Mouse (Mus musculus): ENCODE data around the gene Cep97. TPM values are rescaled to one million over a fixed set of nuclear protein-coding genes. Genes with fewer than 3 reads are reported as not detected.
A peak's percentile ranks its signal among the peaks of the same experiment; 100 is the strongest.

Cep97 gene
- polyA plus RNA-seq, 1 experiment from 2014 or later = 5.8 TPM

- Histone ChIP-seq H3K9me3 (ENCODE audit: control insufficient read depth, low read length) (no peaks in the 10 kb centered on the region), H3K4me2 (ENCODE audit: low read depth, low read length) (no peak overlapping the region), H3K4me1 (ENCODE audit: control insufficient read depth, insufficient read depth, low read length) (no peaks in the 10 kb centered on the region), H3K9ac (ENCODE audit: low read depth, low read length) (no peak overlapping the region), H3K36me3 (ENCODE audit: control insufficient read depth, insufficient read depth, low read length) (0 out of 2 replicates have a peak, but pooled peaks cover 6% of the 10 kb centered on the region), H3K27me3 (replicated peaks; ENCODE audit: control insufficient read depth, insufficient read depth, low read length) (no peaks in the 10 kb centered on the region), H3K4me3 (ENCODE audit: low read length) (no peak overlapping the region), H3K27ac (ENCODE audit: low read length) (no peak overlapping the region)
- WGBS = 97% methylated on average over 7 of the region's 7 CpGs
- ATAC-seq = no peak
Measured at GRCm38 (mm10) chr16:55914716-55915115, 19.9 kb downstream of the Cep97 start.

GRCm38 (mm10) chr16:55910208-55910793 is 24.4 kb downstream of the Cep97 start:
- Histone ChIP-seq H3K4me1 (ENCODE audit: control insufficient read depth, insufficient read depth, low read length) (no peaks in the 10 kb centered on the region), H3K27ac (ENCODE audit: low read length) (no peak overlapping the region), H3K9ac (ENCODE audit: low read depth, low read length) (no peak overlapping the region), H3K4me3 (ENCODE audit: low read length) (no peak overlapping the region), H3K9me3 (ENCODE audit: control insufficient read depth, low read length) (no peaks in the 10 kb centered on the region), H3K4me2 (ENCODE audit: low read depth, low read length) (no peak overlapping the region), H3K36me3 (ENCODE audit: control insufficient read depth, insufficient read depth, low read length) (peaks cover 10% of the 10 kb centered on the region; the same call in 1 of the 2 replicates), H3K27me3 (replicated peaks; ENCODE audit: control insufficient read depth, insufficient read depth, low read length) (no peaks in the 10 kb centered on the region)
- WGBS = 88% methylated on average over 10 of the region's 10 CpGs
- ATAC-seq = no peak

- Histone ChIP-seq H3K4me3 (ENCODE audit: low read length) (no peak overlapping the region), H3K9me3 (ENCODE audit: control insufficient read depth, low read length) (no peaks in the 10 kb centered on the region), H3K4me1 (ENCODE audit: control insufficient read depth, insufficient read depth, low read length) (no peaks in the 10 kb centered on the region), H3K36me3 (ENCODE audit: control insufficient read depth, insufficient read depth, low read length) (peaks cover 4% of the 10 kb centered on the region; the same call in 1 of the 2 replicates), H3K27ac (ENCODE audit: low read length) (no peak overlapping the region), H3K9ac (ENCODE audit: low read depth, low read length) (no peak overlapping the region), H3K4me2 (ENCODE audit: low read depth, low read length) (no peak overlapping the region), H3K27me3 (replicated peaks; ENCODE audit: control insufficient read depth, insufficient read depth, low read length) (no peaks in the 10 kb centered on the region)
- 86% methylated on average over 5 of the region's 5 CpGs for whole genome bisulfite sequencing
- ATAC-seq = no peak
Measured at GRCm38 (mm10) chr16:55906928-55907679, 27.6 kb downstream of the Cep97 start.

- no peak for ATAC-seq
- Histone ChIP-seq H3K4me2 (ENCODE audit: low read depth, low read length) (no peak overlapping the region), H3K4me1 (ENCODE audit: control insufficient read depth, insufficient read depth, low read length) (no peaks in the 10 kb centered on the region), H3K4me3 (ENCODE audit: low read length) (no peak overlapping the region), H3K36me3 (ENCODE audit: control insufficient read depth, insufficient read depth, low read length) (peaks cover 4% of the 10 kb centered on the region; the same call in 1 of the 2 replicates), H3K9ac (ENCODE audit: low read depth, low read length) (no peak overlapping the region), H3K27ac (ENCODE audit: low read length) (no peak overlapping the region), H3K9me3 (ENCODE audit: control insufficient read depth, low read length) (no peaks in the 10 kb centered on the region), H3K27me3 (replicated peaks; ENCODE audit: control insufficient read depth, insufficient read depth, low read length) (no peaks in the 10 kb centered on the region)
- 73% methylated on average over 25 of the region's 25 CpGs for WGBS
Measured at GRCm38 (mm10) chr16:55905370-55905769, 29.3 kb downstream of the Cep97 start.

- peak; percentile 58; the same call in 1 of the 2 replicates for ATAC-seq
- H3K9me3 ChIP-seq (ENCODE audit: control insufficient read depth, low read length) = no peaks in the 10 kb centered on the region
- WGBS = 83% methylated on average over 14 of the region's 14 CpGs
Measured at GRCm38 (mm10) chr16:55901839-55902756, 32.6 kb downstream of the Cep97 start.

GRCm38 (mm10) chr16:55898385-55899002 is 36.2 kb downstream of the Cep97 start:
- Histone ChIP-seq H3K27ac (ENCODE audit: low read length) (no peak overlapping the region), H3K4me3 (ENCODE audit: low read length) (no peak overlapping the region), H3K9me3 (ENCODE audit: control insufficient read depth, low read length) (no peaks in the 10 kb centered on the region), H3K27me3 (replicated peaks; ENCODE audit: control insufficient read depth, insufficient read depth, low read length) (no peaks in the 10 kb centered on the region), H3K9ac (ENCODE audit: low read depth, low read length) (no peak overlapping the region), H3K4me1 (ENCODE audit: control insufficient read depth, insufficient read depth, low read length) (peaks cover 12% of the 10 kb centered on the region), H3K36me3 (ENCODE audit: control insufficient read depth, insufficient read depth, low read length) (no peaks in the 10 kb centered on the region), H3K4me2 (ENCODE audit: low read depth, low read length) (no peak overlapping the region)
- 65% methylated on average over 9 of the region's 9 CpGs for WGBS
- ATAC-seq = no peak

More at GRCm38 (mm10) chr16:55901839-55902756, 32.6 kb downstream of the Cep97 start:
- Histone ChIP-seq H3K4me1 (ENCODE audit: control insufficient read depth, insufficient read depth, low read length) (no peaks in the 10 kb centered on the region), H3K4me2 (ENCODE audit: low read depth, low read length) (no peak overlapping the region), H3K27ac (ENCODE audit: low read length) (no peak overlapping the region), H3K4me3 (ENCODE audit: low read length) (no peak overlapping the region), H3K9ac (ENCODE audit: low read depth, low read length) (no peak overlapping the region), H3K27me3 (replicated peaks; ENCODE audit: control insufficient read depth, insufficient read depth, low read length) (no peaks in the 10 kb centered on the region), H3K36me3 (ENCODE audit: control insufficient read depth, insufficient read depth, low read length) (no peaks in the 10 kb centered on the region; the same call in 1 of the 2 replicates)

- Histone ChIP-seq H3K4me1 (ENCODE audit: control insufficient read depth, insufficient read depth, low read length) (peaks cover 12% of the 10 kb centered on the region), H3K27ac (ENCODE audit: low read length) (peak overlapping the region; percentile 81), H3K9ac (ENCODE audit: low read depth, low read length) (peak overlapping the region; percentile 80), H3K36me3 (ENCODE audit: control insufficient read depth, insufficient read depth, low read length) (no peaks in the 10 kb centered on the region), H3K4me2 (ENCODE audit: low read depth, low read length) (peak overlapping the region; percentile 83), H3K27me3 (replicated peaks; ENCODE audit: control insufficient read depth, insufficient read depth, low read length) (no peaks in the 10 kb centered on the region), H3K4me3 (ENCODE audit: low read length) (peak overlapping the region; percentile 84), H3K9me3 (ENCODE audit: control insufficient read depth, low read length) (no peaks in the 10 kb centered on the region)
- 8% methylated on average over 9 of the region's 9 CpGs for WGBS
- ATAC-seq = no peak
Measured at GRCm38 (mm10) chr16:55895651-55896095, 39.0 kb downstream of the Cep97 start.

- H3K4me1 ChIP-seq (ENCODE audit: control insufficient read depth, insufficient read depth, low read length) = peaks cover 12% of the 10 kb centered on the region
- peak; percentile 89 for ATAC-seq
Measured at GRCm38 (mm10) chr16:55894893-55895650, 39.6 kb downstream of the Cep97 start, which contains the start of gene Nxpe3. TSS of gene Nxpe3 (minus strand) at chr16:55895285.

More at GRCm38 (mm10) chr16:55894893-55895650, 39.6 kb downstream of the Cep97 start, which contains the start of gene Nxpe3:
- H3K27me3 ChIP-seq (replicated peaks; ENCODE audit: control insufficient read depth, insufficient read depth, low read length) = no peaks in the 10 kb centered on the region
- peak within 1 kb of the TSS; percentile 81 for H3K27ac ChIP-seq (ENCODE audit: low read length)
- H3K9me3 ChIP-seq (ENCODE audit: control insufficient read depth, low read length) = no peaks in the 10 kb centered on the region
- peak within 1 kb of the TSS; percentile 84 for H3K4me3 ChIP-seq (ENCODE audit: low read length)
- peak within 1 kb of the TSS; percentile 83 for H3K4me2 ChIP-seq (ENCODE audit: low read depth, low read length)
- no peaks in the 10 kb centered on the region for H3K36me3 ChIP-seq (ENCODE audit: control insufficient read depth, insufficient read depth, low read length)
- H3K9ac ChIP-seq (ENCODE audit: low read depth, low read length) = peak within 1 kb of the TSS; percentile 80
- 0% methylated on average over 72 of the region's 74 CpGs for WGBS

Data from intestine, embryonic 16.5 days (tissue).